Comparison of ENCODE assay signal across 8 mouse cellular contexts in the genomic region with DNA sequence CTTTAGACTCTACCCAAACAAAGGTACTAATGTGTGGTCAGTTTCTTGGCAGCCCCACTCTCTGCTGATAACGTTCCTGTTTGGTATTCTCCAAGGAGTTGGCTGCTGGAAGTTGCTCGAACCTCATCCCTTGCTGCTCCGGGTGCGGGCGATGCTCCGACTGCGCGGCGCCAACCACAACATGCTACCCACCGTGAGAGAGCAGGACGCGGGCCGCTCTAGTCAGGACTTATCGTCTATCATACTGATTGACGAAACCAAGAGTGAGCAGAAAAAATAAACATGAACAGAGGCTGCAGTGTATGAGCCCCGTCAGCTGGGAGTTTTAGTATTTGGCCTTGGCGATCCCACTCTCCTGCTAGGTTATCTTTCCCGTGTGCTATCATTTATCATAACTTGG.
DNase-seq lines count a peak whose midpoint lies in the region; ATAC-seq lines count a peak whose summit lies in the region.
"Had no signal": no experiment of that assay in that cellular context is flagged by ENCODE, and none has a peak within 500 bp of the region (broad histone marks: within the 10 kb centered on the region; RNA-seq: fewer than 3 reads in every experiment).

No protein-coding gene starts in this region.

- H3K4me3 ChIP-seq in heart, embryonic 13.5 days, result peak overlapping the region; percentile 30
- H3K4me3 ChIP-seq in lung, embryonic 15.5 days, result peak overlapping the region; percentile 20

- DNase-seq in NIH3T3 (ENCODE audit: low read depth), result peak; percentile 65
- no peak for DNase-seq in frontal cortex, postnatal 36 days (ENCODE audit: low spot score in 2 of 2)
- DNase-seq in yolk sac, embryonic 10.5 days (ENCODE audit: low spot score), result no peak
- DNase-seq: thymus, postnatal 4 days had no signal

- no peaks in the 10 kb centered on the region for H3K27me3 ChIP-seq in heart, embryonic 13.5 days (replicated peaks)
- no peaks in the 10 kb centered on the region for H3K27me3 ChIP-seq in lung, embryonic 15.5 days

- peak overlapping the region; percentile 90 for H3K27ac ChIP-seq in heart, embryonic 13.5 days (replicated peaks)
- peak overlapping the region; percentile 88 for H3K27ac ChIP-seq in lung, embryonic 15.5 days

- H3K4me2 ChIP-seq in heart, embryonic 13.5 days, result peak overlapping the region; percentile 60
- peak overlapping the region; percentile 53 for H3K4me2 ChIP-seq in lung, embryonic 15.5 days

- ATAC-seq in common myeloid progenitor, adult 5-6 weeks (replicated peaks; ENCODE audit: low read depth, poor library complexity, severe bottlenecking), result peak; percentile 32; the same call in 1 of the 2 replicates
- ATAC-seq in heart, embryonic 13.5 days (ENCODE audit: extremely low read depth, insufficient number of reproducible peaks, low FRiP score, low TSS enrichment), result peak; percentile 63; the same call in 1 of the 2 replicates
- 0 out of 2 replicates have a peak, but pooled peaks have one; percentile 47 for ATAC-seq in lung, embryonic 15.5 days (ENCODE audit: borderline replicate concordance, extremely low read depth, low FRiP score, low TSS enrichment)
- no peak for ATAC-seq in monocyte, adult 5-6 weeks (replicated peaks; ENCODE audit: insufficient number of reproducible peaks, low FRiP score, low TSS enrichment, poor library complexity, severe bottlenecking)

- H3K36me3 ChIP-seq in heart, embryonic 13.5 days, result no peaks in the 10 kb centered on the region
- H3K36me3 ChIP-seq in lung, embryonic 15.5 days, result no peaks in the 10 kb centered on the region

- WGBS in heart, embryonic 13.5 days, result 21% methylated on average over 18 of the region's 18 CpGs
- WGBS in lung, embryonic 15.5 days, result 10% methylated on average over 18 of the region's 18 CpGs

- H3K4me1 ChIP-seq in heart, embryonic 13.5 days, result peaks cover 26% of the 10 kb centered on the region
- H3K4me1 ChIP-seq in lung, embryonic 15.5 days, result peaks cover 44% of the 10 kb centered on the region

- peak overlapping the region; percentile 48; the same call in 1 of the 2 replicates for H3K9ac ChIP-seq in heart, embryonic 13.5 days
- peak overlapping the region; percentile 27; the same call in 1 of the 2 replicates for H3K9ac ChIP-seq in lung, embryonic 15.5 days

- H3K9me3 ChIP-seq in heart, embryonic 13.5 days, result no peaks in the 10 kb centered on the region
- no peaks in the 10 kb centered on the region for H3K9me3 ChIP-seq in lung, embryonic 15.5 days
